Mouse (Mus musculus) hindbrain, postnatal 0 days (tissue): Measurements from ENCODE around the gene Gtf2i. TPM values are rescaled to one million over a fixed set of nuclear protein-coding genes. Genes with fewer than 3 reads are reported as not detected.

Experiments used
- ATAC-seq: fragments of 200-750 bp; cut with Nextera tagmentation; 2 replicates; pipeline ENCODE4 v1.8.0; 2017; ENCODE audit warnings: mild to moderate bottlenecking, moderate TSS enrichment, moderate library complexity
- DNase-seq: peaks from one replicate; pipeline ENCODE4 v3.0.0-alpha.2; 2015; ENCODE audit warnings: low spot score
- H3K27ac ChIP-seq: fragments of 300-500 bp; sonication (generic); 2 replicates; pipeline ENCODE4 v1.5.1; 2014; ENCODE audit warnings: mild to moderate bottlenecking
- H3K27me3 ChIP-seq: fragments of 300-500 bp; sonication (generic); 2 replicates; pipeline ENCODE4 v1.6.1; 2014; ENCODE audit warnings: low read length, mixed read lengths; ENCODE audit not compliant: insufficient read depth
- H3K36me3 ChIP-seq: fragments of 300-500 bp; sonication (generic); 2 replicates; pipeline ENCODE4 v1.6.1; 2014; ENCODE audit warnings: low read length, mixed read lengths; ENCODE audit not compliant: insufficient read depth
- H3K4me1 ChIP-seq: fragments of 300-500 bp; sonication (generic); 2 replicates; pipeline ENCODE4 v1.6.1; 2014; ENCODE audit warnings: antibody characterized with exemption, low read length, mixed read lengths; ENCODE audit not compliant: insufficient read depth
- H3K4me2 ChIP-seq: fragments of 300-500 bp; sonication (generic); 2 replicates; pipeline ENCODE4 v1.6.1; 2014; ENCODE audit warnings: low read depth, mild to moderate bottlenecking, low read length, moderate library complexity, mixed read lengths
- H3K4me3 ChIP-seq: fragments of 300-500 bp; sonication (generic); 2 replicates; pipeline ENCODE4 v1.5.1; 2014; ENCODE audit warnings: low read length
- H3K9ac ChIP-seq: fragments of 300-500 bp; sonication (generic); replicated peaks from 2 replicates; pipeline ENCODE4 v1.6.1; 2014; ENCODE audit warnings: mild to moderate bottlenecking, low read length, moderate library complexity, mixed read lengths
- H3K9me3 ChIP-seq: fragments of 300-500 bp; sonication (generic); 2 replicates; pipeline ENCODE4 v1.6.1; 2016; ENCODE audit warnings: low read length, mixed read lengths
- CTCF ChIP-seq: IDR thresholded peaks from 2 replicates; pipeline ENCODE4 v1.5.1; 2016; ENCODE audit warnings: antibody characterized with exemption, control low read depth, low read depth
- WGBS: fragments of 180-500 bp; shearing (Covaris S2); extraction: QIAGEN DNeasy Blood & Tissue Kit; methylation state at CpG from one replicate; pipeline ENCODE4 v1.1.7; 2014; 5-methylcytosine and 5-hydroxymethylcytosine counted together
- polyA plus RNA-seq: library from polyadenylated mRNA; unstranded; fragments of >200 nt; fragmentation: Nextera tagmentation; extraction: Ambion mirVana; gene quantifications from 2 replicates; pipeline ENCODE4 v1.2.1, GENCODE M21; 2015
- total RNA-seq: library from RNA; depleted of rRNA; stranded (reverse); fragments of >200 nt; gene quantifications from 2 replicates; pipeline ENCODE4 v1.2.3, GENCODE M21; 2014

The Gtf2i gene
- total and polyA plus RNA-seq, 2 experiments from 2014 or later = 85.6 to 103 TPM

GRCm38 (mm10) chr5:134232568-134232967 lies 82.0 kb downstream of the Gtf2i start:
- TF ChIP-seq CTCF = no peak
- no peak overlapping the region for H3K9ac ChIP-seq
- H3K27me3 ChIP-seq = no peaks in the 10 kb centered on the region
- 58% methylated on average over 7 of the region's 7 CpGs for WGBS
- no peak for DNase-seq
- H3K4me2 ChIP-seq = no peak overlapping the region
- H3K4me1 ChIP-seq = 0 out of 2 replicates have a peak, but pooled peaks cover 3% of the 10 kb centered on the region
- H3K4me3 ChIP-seq = no peak overlapping the region
- H3K9me3 ChIP-seq = no peaks in the 10 kb centered on the region
- peaks cover 14% of the 10 kb centered on the region for H3K36me3 ChIP-seq
- H3K27ac ChIP-seq = no peak overlapping the region
- ATAC-seq = no peak

- no peak for TF ChIP-seq CTCF
- H3K4me2 ChIP-seq = no peak overlapping the region
- H3K36me3 ChIP-seq = peaks cover 9% of the 10 kb centered on the region
- no peaks in the 10 kb centered on the region for H3K27me3 ChIP-seq
- H3K27ac ChIP-seq = no peak overlapping the region
- no peak overlapping the region for H3K9ac ChIP-seq
- H3K4me1 ChIP-seq = 0 out of 2 replicates have a peak, but pooled peaks cover 3% of the 10 kb centered on the region
- no peak overlapping the region for H3K4me3 ChIP-seq
- no peak for DNase-seq
- 76% methylated on average over 6 of the region's 6 CpGs for WGBS
- no peaks in the 10 kb centered on the region for H3K9me3 ChIP-seq
- ATAC-seq = no peak
These were observed 82.4 kb downstream of the Gtf2i start for GRCm38 (mm10) chr5:134232111-134232510.

GRCm38 (mm10) chr5:134231376-134231775 lies 83.2 kb downstream of the Gtf2i start:
- ATAC-seq = no peak
- no peak overlapping the region for H3K4me3 ChIP-seq
- no peak for DNase-seq
- no peaks in the 10 kb centered on the region for H3K27me3 ChIP-seq
- H3K4me2 ChIP-seq = no peak overlapping the region
- 0 out of 2 replicates have a peak, but pooled peaks cover 3% of the 10 kb centered on the region for H3K36me3 ChIP-seq
- H3K27ac ChIP-seq = no peak overlapping the region
- H3K4me1 ChIP-seq = 0 out of 2 replicates have a peak, but pooled peaks cover 3% of the 10 kb centered on the region
- 84% methylated on average over 5 of the region's 5 CpGs for WGBS
- TF ChIP-seq CTCF = no peak
- no peak overlapping the region for H3K9ac ChIP-seq
- H3K9me3 ChIP-seq = no peaks in the 10 kb centered on the region

- no peak within 1 kb of the TSS for H3K4me3 ChIP-seq
- H3K36me3 ChIP-seq = no peaks in the 10 kb centered on the region
- H3K9ac ChIP-seq = no peak within 1 kb of the TSS
- no peaks in the 10 kb centered on the region for H3K27me3 ChIP-seq
- no peak within 1 kb of the TSS for H3K27ac ChIP-seq
- 88% methylated on average over 7 of the region's 7 CpGs for WGBS
- TF ChIP-seq CTCF = no peak
- no peaks in the 10 kb centered on the region for H3K9me3 ChIP-seq
- H3K4me2 ChIP-seq = no peak within 1 kb of the TSS
- DNase-seq = no peak
- no peaks in the 10 kb centered on the region for H3K4me1 ChIP-seq
- ATAC-seq = no peak
These were observed 85.2 kb downstream of the Gtf2i start, which contains the start of gene Ncf1 for GRCm38 (mm10) chr5:134229391-134229790. Gene Ncf1 (minus strand): TSS chr5:134229625.

- Histone ChIP-seq H3K9ac (no peak overlapping the region), H3K27ac (no peak overlapping the region), H3K4me3 (no peak overlapping the region), H3K9me3 (no peaks in the 10 kb centered on the region), H3K4me2 (no peak overlapping the region), H3K27me3 (no peaks in the 10 kb centered on the region), H3K4me1 (no peaks in the 10 kb centered on the region), H3K36me3 (no peaks in the 10 kb centered on the region)
- 80% methylated on average over 6 of the region's 6 CpGs for WGBS
- DNase-seq (no peak), ATAC-seq (no peak)
- TF ChIP-seq CTCF = no peak
These were observed 86.3 kb downstream of the Gtf2i start for GRCm38 (mm10) chr5:134228249-134228638.

- Histone ChIP-seq H3K36me3 (no peaks in the 10 kb centered on the region), H3K9ac (no peak overlapping the region), H3K4me2 (no peak overlapping the region), H3K9me3 (no peaks in the 10 kb centered on the region), H3K27me3 (no peaks in the 10 kb centered on the region), H3K27ac (no peak overlapping the region), H3K4me1 (no peaks in the 10 kb centered on the region), H3K4me3 (no peak overlapping the region)
- DNase-seq (peak; percentile 60), ATAC-seq (no peak)
- TF ChIP-seq CTCF = peak; percentile 56
- WGBS = 42% methylated on average over 11 of the region's 11 CpGs
These were observed 86.8 kb downstream of the Gtf2i start for GRCm38 (mm10) chr5:134227574-134228248.

- ATAC-seq (no peak), DNase-seq (no peak)
- no peak overlapping the region for H3K4me2 ChIP-seq
- no peaks in the 10 kb centered on the region for H3K9me3 ChIP-seq
- H3K27me3 ChIP-seq = no peaks in the 10 kb centered on the region
- no peaks in the 10 kb centered on the region for H3K4me1 ChIP-seq
- no peak overlapping the region for H3K9ac ChIP-seq
- H3K4me3 ChIP-seq = no peak overlapping the region
- H3K36me3 ChIP-seq = no peaks in the 10 kb centered on the region
- TF ChIP-seq CTCF = no peak
- WGBS = 76% methylated on average over 11 of the region's 12 CpGs
- no peak overlapping the region for H3K27ac ChIP-seq
These were observed 87.6 kb downstream of the Gtf2i start for GRCm38 (mm10) chr5:134226946-134227345.
